Mouse (Mus musculus): ENCODE measurements around the gene Nmur1. TPM values are rescaled to one million over a fixed set of nuclear protein-coding genes. Genes with fewer than 3 reads are reported as not detected.

The Nmur1 gene
- polyA plus RNA-seq, 1 experiment, result 1.8 TPM

DNA sequence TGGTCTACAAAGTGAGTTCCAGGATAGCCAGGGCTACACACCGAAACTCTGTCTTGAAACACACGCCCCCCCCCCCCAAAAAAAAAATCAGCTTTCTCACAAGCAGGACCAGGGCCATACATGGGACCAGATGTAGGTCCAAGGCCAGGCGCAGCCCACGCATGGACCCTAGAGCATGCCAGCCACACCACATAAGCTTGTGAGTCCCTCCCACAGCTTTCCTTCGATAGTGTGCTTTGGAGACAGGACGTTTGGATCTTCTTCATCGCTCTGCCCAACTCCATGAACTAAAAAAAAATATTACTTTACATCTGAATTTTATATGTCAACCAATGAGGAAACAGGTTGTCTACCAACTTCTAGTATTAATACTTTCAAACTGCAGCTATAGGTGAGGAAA is 7.3 kb upstream of the Nmur1 start:
- Histone ChIP-seq H3K4me1 (ENCODE audit: control insufficient read depth, insufficient read depth, low read length) (peaks cover 8% of the 10 kb centered on the region), H3K4me3 (replicated peaks; ENCODE audit: insufficient read depth, low read depth, low read length) (no peak overlapping the region), H3K27ac (ENCODE audit: insufficient read depth, low read length) (no peak overlapping the region), H3K27me3 (ENCODE audit: control insufficient read depth, insufficient read depth, low read length) (no peaks in the 10 kb centered on the region)
- TF ChIP-seq CTCF (IDR thresholded peaks at IDR 0.05; ENCODE audit: borderline replicate concordance, insufficient read depth, low read depth, low read length) (no peak), POLR2A (IDR thresholded peaks at IDR 0.05; ENCODE audit: borderline replicate concordance, insufficient read depth, low read length) (no peak)
- 82% methylated on average over 7 of the region's 7 CpGs for WGBS
- peak in 1 of 2 experiments; percentile 23 for DNase-seq

GRCm38 (mm10) chr1:86432778-86433177 is 6.8 kb upstream of the Nmur1 start:
- H3K27me3 ChIP-seq (ENCODE audit: control insufficient read depth, insufficient read depth, low read length), result no peaks in the 10 kb centered on the region
- no peak for DNase-seq
- TF ChIP-seq POLR2A (IDR thresholded peaks at IDR 0.05; ENCODE audit: borderline replicate concordance, insufficient read depth, low read length), result no peak
- no peak for TF ChIP-seq CTCF (IDR thresholded peaks at IDR 0.05; ENCODE audit: borderline replicate concordance, insufficient read depth, low read depth, low read length)
- no peak overlapping the region for H3K4me3 ChIP-seq (replicated peaks; ENCODE audit: insufficient read depth, low read depth, low read length)
- peaks cover 8% of the 10 kb centered on the region for H3K4me1 ChIP-seq (ENCODE audit: control insufficient read depth, insufficient read depth, low read length)
- WGBS, result 87% methylated on average over 4 of the region's 4 CpGs
- H3K27ac ChIP-seq (ENCODE audit: insufficient read depth, low read length), result no peak overlapping the region

- TF ChIP-seq POLR2A (IDR thresholded peaks at IDR 0.05; ENCODE audit: borderline replicate concordance, insufficient read depth, low read length) (no peak), CTCF (IDR thresholded peaks at IDR 0.05; ENCODE audit: borderline replicate concordance, insufficient read depth, low read depth, low read length) (peak; percentile 83)
- H3K4me1 ChIP-seq (ENCODE audit: control insufficient read depth, insufficient read depth, low read length), result peaks cover under 1% of the 10 kb centered on the region; the same call in 1 of the 2 replicates
- peak; percentile 73 to 76 for DNase-seq
- H3K4me3 ChIP-seq (replicated peaks; ENCODE audit: insufficient read depth, low read depth, low read length), result no peak overlapping the region
- no peak overlapping the region for H3K27ac ChIP-seq (ENCODE audit: insufficient read depth, low read length)
- no peaks in the 10 kb centered on the region for H3K27me3 ChIP-seq (ENCODE audit: control insufficient read depth, insufficient read depth, low read length)
- 42% methylated on average over 2 of the region's 2 CpGs for WGBS
Measured at GRCm38 (mm10) chr1:86430056-86430455, 4.0 kb upstream of the Nmur1 start.

- DNase-seq, result no peak
- H3K27me3 ChIP-seq (ENCODE audit: control insufficient read depth, insufficient read depth, low read length), result no peaks in the 10 kb centered on the region
- TF ChIP-seq CTCF (IDR thresholded peaks at IDR 0.05; ENCODE audit: borderline replicate concordance, insufficient read depth, low read depth, low read length), result no peak
- no peak for TF ChIP-seq POLR2A (IDR thresholded peaks at IDR 0.05; ENCODE audit: borderline replicate concordance, insufficient read depth, low read length)
- 29% methylated on average over 11 of the region's 11 CpGs for WGBS
- H3K4me1 ChIP-seq (ENCODE audit: control insufficient read depth, insufficient read depth, low read length), result no peaks in the 10 kb centered on the region
- H3K4me3 ChIP-seq (replicated peaks; ENCODE audit: insufficient read depth, low read depth, low read length), result no peak overlapping the region
- no peak overlapping the region for H3K27ac ChIP-seq (ENCODE audit: insufficient read depth, low read length)
Measured at GRCm38 (mm10) chr1:86424835-86425547, 1.0 kb downstream of the Nmur1 start.

GRCm38 (mm10) chr1:86424336-86424735 is 1.7 kb downstream of the Nmur1 start:
- WGBS, result 63% methylated on average over 1 of the region's 1 CpGs
- H3K4me1 ChIP-seq (ENCODE audit: control insufficient read depth, insufficient read depth, low read length), result no peaks in the 10 kb centered on the region
- H3K27me3 ChIP-seq (ENCODE audit: control insufficient read depth, insufficient read depth, low read length), result no peaks in the 10 kb centered on the region
- DNase-seq, result no peak
- H3K27ac ChIP-seq (ENCODE audit: insufficient read depth, low read length), result no peak overlapping the region
- H3K4me3 ChIP-seq (replicated peaks; ENCODE audit: insufficient read depth, low read depth, low read length), result no peak overlapping the region
- TF ChIP-seq CTCF (IDR thresholded peaks at IDR 0.05; ENCODE audit: borderline replicate concordance, insufficient read depth, low read depth, low read length) (no peak), POLR2A (IDR thresholded peaks at IDR 0.05; ENCODE audit: borderline replicate concordance, insufficient read depth, low read length) (no peak)

DNA sequence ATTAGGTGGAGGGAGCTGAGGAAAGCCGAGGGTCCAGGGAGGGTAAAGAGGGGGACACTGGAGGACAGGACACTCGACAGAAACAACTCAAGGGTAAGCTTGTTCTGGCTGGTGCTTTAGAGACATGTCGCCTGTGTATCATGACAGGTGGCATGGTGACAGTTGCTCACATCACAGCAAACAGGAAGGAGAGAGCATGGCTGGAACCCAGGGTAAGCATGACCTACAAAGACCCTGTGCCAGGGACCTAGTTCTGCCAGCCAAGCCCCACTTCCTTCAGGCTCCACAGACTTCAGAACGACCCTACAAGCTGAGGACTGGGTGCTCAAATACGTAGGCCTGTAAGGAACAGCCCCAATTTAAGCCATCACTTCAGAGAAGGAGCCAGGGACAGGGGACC is 2.1 kb downstream of the Nmur1 start:
- no peak for TF ChIP-seq POLR2A (IDR thresholded peaks at IDR 0.05; ENCODE audit: borderline replicate concordance, insufficient read depth, low read length)
- no peak for TF ChIP-seq CTCF (IDR thresholded peaks at IDR 0.05; ENCODE audit: borderline replicate concordance, insufficient read depth, low read depth, low read length)
- no peaks in the 10 kb centered on the region for H3K27me3 ChIP-seq (ENCODE audit: control insufficient read depth, insufficient read depth, low read length)
- no peaks in the 10 kb centered on the region for H3K4me1 ChIP-seq (ENCODE audit: control insufficient read depth, insufficient read depth, low read length)
- no peak overlapping the region for H3K4me3 ChIP-seq (replicated peaks; ENCODE audit: insufficient read depth, low read depth, low read length)
- WGBS, result 51% methylated on average over 5 of the region's 5 CpGs
- no peak overlapping the region for H3K27ac ChIP-seq (ENCODE audit: insufficient read depth, low read length)
- no peak for DNase-seq

DNA sequence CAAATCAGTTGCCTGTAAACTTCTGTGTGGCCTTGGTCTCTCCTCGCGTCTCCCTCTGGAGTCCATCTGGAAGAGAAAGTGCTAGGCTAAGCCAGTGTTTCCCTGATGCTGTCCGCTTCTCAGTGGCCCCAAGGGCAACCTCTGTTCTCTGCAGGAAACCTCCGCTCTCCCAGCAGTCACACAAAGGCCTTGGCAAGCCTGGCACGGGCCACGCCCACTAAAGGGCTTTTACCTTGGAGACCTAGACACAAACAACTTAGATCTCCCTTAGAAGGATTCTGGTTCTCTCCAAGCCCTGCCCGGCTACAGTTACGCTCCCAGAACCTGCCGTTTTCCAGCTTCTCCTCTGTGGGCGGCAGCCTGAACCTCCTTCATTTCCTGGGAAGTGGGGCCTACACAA is 5.0 kb downstream of the Nmur1 start:
- H3K4me3 ChIP-seq (replicated peaks; ENCODE audit: insufficient read depth, low read depth, low read length), result no peak overlapping the region
- no peaks in the 10 kb centered on the region for H3K27me3 ChIP-seq (ENCODE audit: control insufficient read depth, insufficient read depth, low read length)
- TF ChIP-seq CTCF (IDR thresholded peaks at IDR 0.05; ENCODE audit: borderline replicate concordance, insufficient read depth, low read depth, low read length), result no peak
- no peak for TF ChIP-seq POLR2A (IDR thresholded peaks at IDR 0.05; ENCODE audit: borderline replicate concordance, insufficient read depth, low read length)
- DNase-seq, result no peak
- no peaks in the 10 kb centered on the region for H3K4me1 ChIP-seq (ENCODE audit: control insufficient read depth, insufficient read depth, low read length)
- WGBS, result 36% methylated on average over 10 of the region's 10 CpGs
- no peak overlapping the region for H3K27ac ChIP-seq (ENCODE audit: insufficient read depth, low read length)

GRCm38 (mm10) chr1:86416321-86416720 is 9.7 kb downstream of the Nmur1 start:
- Histone ChIP-seq H3K27ac (ENCODE audit: insufficient read depth, low read length) (no peak overlapping the region), H3K4me3 (replicated peaks; ENCODE audit: insufficient read depth, low read depth, low read length) (no peak overlapping the region), H3K4me1 (ENCODE audit: control insufficient read depth, insufficient read depth, low read length) (no peaks in the 10 kb centered on the region), H3K27me3 (ENCODE audit: control insufficient read depth, insufficient read depth, low read length) (no peaks in the 10 kb centered on the region)
- WGBS, result 57% methylated on average over 6 of the region's 6 CpGs
- TF ChIP-seq CTCF (IDR thresholded peaks at IDR 0.05; ENCODE audit: borderline replicate concordance, insufficient read depth, low read depth, low read length), result peak; percentile 76
- no peak for TF ChIP-seq POLR2A (IDR thresholded peaks at IDR 0.05; ENCODE audit: borderline replicate concordance, insufficient read depth, low read length)
- DNase-seq, result peak in 1 of 2 experiments; percentile 34
